In the genomic region with DNA sequence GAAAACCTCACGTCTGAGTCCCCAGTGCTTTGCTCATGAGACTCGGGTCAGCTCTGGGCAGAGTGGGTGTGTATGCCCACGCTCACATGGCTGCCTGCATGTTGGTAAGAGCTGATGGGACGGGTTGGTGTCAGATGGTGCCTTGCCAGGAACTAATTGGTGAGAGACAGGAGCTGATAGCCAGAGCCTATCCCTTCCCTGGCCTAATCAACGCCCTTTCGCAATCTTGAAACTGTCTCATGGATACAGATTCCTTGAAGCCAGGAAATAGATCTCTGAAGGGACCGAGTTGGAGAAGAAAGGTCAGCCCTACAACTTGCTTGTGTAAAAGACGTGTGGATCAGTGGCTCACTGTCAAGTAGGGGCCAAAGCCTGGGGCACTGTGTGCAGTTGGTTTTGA, we compare ENCODE assay signal across 17 mouse cellular contexts.
"Had no signal": no experiment of that assay in that cellular context is flagged by ENCODE, and none has a peak within 500 bp of the region (broad histone marks: within the 10 kb centered on the region; RNA-seq: fewer than 3 reads in every experiment).

No protein-coding gene starts in this region.

- H3K9ac ChIP-seq: kidney, embryonic 15.5 days; limb, embryonic 12.5 days; liver, embryonic 13.5 days; liver, postnatal 0 days; lung, embryonic 15.5 days; midbrain, embryonic 15.5 days; neural tube, embryonic 13.5 days had no signal

- ATAC-seq: liver, postnatal 0 days; midbrain, embryonic 15.5 days had no signal

- H3K36me3 ChIP-seq: kidney, embryonic 15.5 days; limb, embryonic 12.5 days; liver, embryonic 13.5 days; lung, embryonic 15.5 days; midbrain, embryonic 15.5 days; neural tube, embryonic 13.5 days had no signal

- DNase-seq: kidney, adult 2 months; kidney, postnatal 14 days; liver, embryonic 13.5 days; liver, postnatal 0 days; lung, postnatal 14 days; right cerebral cortex, postnatal 14 days; thymus, postnatal 14 days had no signal

- H3K4me2 ChIP-seq: kidney, embryonic 15.5 days; limb, embryonic 12.5 days; liver, embryonic 13.5 days; lung, embryonic 15.5 days; midbrain, embryonic 11.5 days; midbrain, embryonic 15.5 days; neural tube, embryonic 13.5 days had no signal

- H3K9me3 ChIP-seq: kidney, embryonic 15.5 days; limb, embryonic 12.5 days; liver, embryonic 13.5 days; lung, embryonic 15.5 days; megakaryocyte, embryonic 14.5 days; midbrain, embryonic 15.5 days; neural tube, embryonic 13.5 days had no signal

- H3K27ac ChIP-seq: kidney, embryonic 15.5 days; left cerebral cortex, adult 2 months; limb, embryonic 12.5 days; liver, embryonic 13.5 days; lung, embryonic 15.5 days; macrophage; midbrain, embryonic 15.5 days; neural tube, embryonic 13.5 days; stomach, postnatal 0 days had no signal

- H3K4me1 ChIP-seq: kidney, embryonic 15.5 days; limb, embryonic 12.5 days; liver, embryonic 13.5 days; lung, embryonic 15.5 days; megakaryocyte, embryonic 14.5 days; midbrain, embryonic 15.5 days; neural tube, embryonic 13.5 days had no signal

- H3K4me3 ChIP-seq: kidney, embryonic 15.5 days; left cerebral cortex, adult 2 months; limb, embryonic 12.5 days; liver, embryonic 13.5 days; lung, embryonic 15.5 days; megakaryocyte, embryonic 14.5 days; midbrain, embryonic 15.5 days; neural tube, embryonic 13.5 days had no signal

- H3K27me3 ChIP-seq: kidney, embryonic 15.5 days; limb, embryonic 12.5 days; liver, embryonic 13.5 days; lung, embryonic 15.5 days; midbrain, embryonic 15.5 days; neural tube, embryonic 13.5 days had no signal
